Mouse (Mus musculus) megakaryocyte, embryonic 14.5 days (primary cell): ENCODE measurements around the gene Lmntd2. TPM values are rescaled to one million over a fixed set of nuclear protein-coding genes. Genes with fewer than 3 reads are reported as not detected.
A peak's percentile ranks its signal among the peaks of the same experiment; 100 is the strongest.
"Not testable (repeated sequence)": the region's sequence is repeated elsewhere in the genome, so short reads cannot be mapped to it uniquely, and the experiment has no call there.

Experiments used
- H3K27me3 ChIP-seq: replicated peaks from 2 replicates; pipeline ENCODE3; 2012; ENCODE audit warnings: inconsistent platforms
- H3K36me3 ChIP-seq: replicated peaks from 2 replicates; pipeline ENCODE3; 2012; ENCODE audit warnings: low read length, inconsistent platforms, mixed read lengths
- H3K4me1 ChIP-seq: 2 replicates; pipeline ENCODE4 v1.6.1; 2012; ENCODE audit warnings: inconsistent platforms
- H3K4me3 ChIP-seq: replicated peaks from 2 replicates; pipeline ENCODE3; 2012; ENCODE audit warnings: moderate library complexity, mild to moderate bottlenecking, inconsistent platforms
- H3K9me3 ChIP-seq: 2 replicates; pipeline ENCODE4 v1.6.1; 2012; ENCODE audit warnings: inconsistent platforms
- FLI1 ChIP-seq: IDR thresholded peaks from 2 replicates; pipeline ENCODE4 v1.6.1; 2012; ENCODE audit warnings: low read length, inconsistent platforms, mixed read lengths
- GATA1 ChIP-seq: IDR thresholded peaks from 3 replicates; pipeline ENCODE4 v1.6.1; 2012; ENCODE audit warnings: mixed read lengths, low read length, inconsistent platforms, borderline replicate concordance
- polyA plus RNA-seq: library from polyadenylated mRNA; stranded (reverse); fragments of >175 nt; gene quantifications from 2 replicates; pipeline ENCODE4 v1.2.3, GENCODE M21; 2012; ENCODE audit warnings: low replicate concordance; ENCODE audit not compliant: insufficient read depth

Lmntd2 gene
- polyA plus RNA-seq: 0.57 TPM in 1 of 2 replicates, not detected in the other

DNA sequence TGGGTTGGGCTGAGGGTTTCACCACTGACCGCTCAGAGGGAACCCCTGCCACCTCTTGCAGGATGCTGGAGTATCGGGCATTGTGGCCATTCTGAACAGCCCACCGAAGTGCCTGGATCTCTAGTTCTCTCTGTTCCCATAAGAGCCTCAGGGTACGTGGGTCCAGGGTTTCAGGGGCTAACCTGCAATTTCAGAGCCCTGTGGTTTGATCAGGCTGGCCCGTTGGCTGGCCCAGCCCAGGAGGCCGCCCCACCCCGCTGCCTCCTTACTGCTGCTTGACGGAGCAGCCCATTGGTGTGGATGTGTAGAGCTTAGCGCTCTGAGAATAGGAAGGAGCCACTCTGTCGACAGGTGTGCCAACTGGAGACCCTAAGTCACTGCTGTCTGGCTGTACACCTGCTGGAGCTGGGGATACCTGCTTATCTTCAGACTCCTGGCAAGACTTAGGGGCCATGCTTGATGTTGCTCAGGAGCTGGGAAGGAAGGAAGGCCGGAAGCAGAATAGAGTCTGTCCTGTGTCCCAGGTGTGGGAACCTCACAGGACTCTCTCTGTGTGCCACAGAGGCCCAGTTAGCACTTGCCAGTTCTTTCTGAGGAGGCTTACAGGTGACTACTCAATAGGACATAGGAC lies at the start of gene Lmntd2:
Gene Lmntd2, minus strand, starts transcription at position 476 of the 631 bp plus-strand sequence.
- peak within 1 kb of the TSS; percentile 97 for H3K4me3 ChIP-seq
- no peaks in the 10 kb centered on the region for H3K9me3 ChIP-seq
- H3K27me3 ChIP-seq: peaks cover 47% of the 10 kb centered on the region
- TF ChIP-seq FLI1 (no peak), GATA1 (no peak)
- peaks cover 20% of the 10 kb centered on the region for H3K36me3 ChIP-seq
- H3K4me1 ChIP-seq: peaks cover 65% of the 10 kb centered on the region

GRCm38 (mm10) chr7:141263640-141264039 lies 49.8 kb upstream of the Lmntd2 start:
- TF ChIP-seq GATA1 (no peak), FLI1 (no peak)
- no peaks in the 10 kb centered on the region for H3K9me3 ChIP-seq
- H3K4me3 ChIP-seq: no peak overlapping the region
- no peaks in the 10 kb centered on the region for H3K27me3 ChIP-seq
- H3K4me1 ChIP-seq: peaks cover 53% of the 10 kb centered on the region
- H3K36me3 ChIP-seq: peaks cover 65% of the 10 kb centered on the region

GRCm38 (mm10) chr7:141261480-141261879 lies 47.6 kb upstream of the Lmntd2 start:
- H3K4me1 ChIP-seq: peaks cover 39% of the 10 kb centered on the region
- H3K9me3 ChIP-seq: no peaks in the 10 kb centered on the region
- TF ChIP-seq GATA1: no peak
- no peak for TF ChIP-seq FLI1

GRCm38 (mm10) chr7:141256159-141256558 lies 42.3 kb upstream of the Lmntd2 start:
- Histone ChIP-seq H3K36me3 (peaks cover 96% of the 10 kb centered on the region), H3K9me3 (no peaks in the 10 kb centered on the region), H3K4me1 (peaks cover 1% of the 10 kb centered on the region; the same call in 1 of the 2 replicates), H3K27me3 (no peaks in the 10 kb centered on the region), H3K4me3 (no peak overlapping the region)
- no peak for TF ChIP-seq GATA1
- no peak for TF ChIP-seq FLI1

More at GRCm38 (mm10) chr7:141261480-141261879, 47.6 kb upstream of the Lmntd2 start:
- H3K36me3 ChIP-seq: peaks cover 86% of the 10 kb centered on the region
- no peaks in the 10 kb centered on the region for H3K27me3 ChIP-seq
- no peak overlapping the region for H3K4me3 ChIP-seq

GRCm38 (mm10) chr7:141250486-141250885 lies 36.6 kb upstream of the Lmntd2 start:
- Histone ChIP-seq H3K4me1 (peaks cover 13% of the 10 kb centered on the region; the same call in 1 of the 2 replicates), H3K36me3 (peaks cover 95% of the 10 kb centered on the region)
- not testable (repeated sequence) for H3K9me3 ChIP-seq, H3K27me3 ChIP-seq, H3K4me3 ChIP-seq

GRCm38 (mm10) chr7:141231551-141231950 lies 17.7 kb upstream of the Lmntd2 start:
- Histone ChIP-seq H3K36me3 (peaks cover 58% of the 10 kb centered on the region), H3K9me3 (no peaks in the 10 kb centered on the region), H3K27me3 (no peaks in the 10 kb centered on the region), H3K4me3 (no peak overlapping the region), H3K4me1 (peaks cover 50% of the 10 kb centered on the region)
- TF ChIP-seq FLI1 (no peak), GATA1 (no peak)

DNA sequence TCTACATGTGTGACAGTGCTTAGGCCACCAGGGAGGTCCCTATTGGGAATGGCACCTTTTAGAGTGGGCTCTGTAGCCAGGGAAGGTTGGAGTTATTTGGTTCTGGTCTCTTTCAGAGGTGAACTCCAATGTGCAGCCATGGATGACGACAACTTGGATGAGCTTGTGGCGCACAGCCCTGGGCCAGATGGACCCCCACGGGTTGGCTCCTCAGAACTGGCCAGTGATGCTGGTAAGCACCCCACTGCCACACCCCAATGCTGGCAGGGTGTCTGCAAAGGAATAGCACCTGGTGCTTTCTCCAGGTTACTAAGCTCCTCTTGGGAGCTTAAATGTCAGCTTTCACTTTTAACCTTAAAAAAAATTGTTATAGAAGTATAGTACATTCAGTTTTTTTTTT lies 17.2 kb upstream of the Lmntd2 start:
- no peak for TF ChIP-seq GATA1
- TF ChIP-seq FLI1: no peak
- Histone ChIP-seq H3K27me3 (no peaks in the 10 kb centered on the region), H3K4me3 (peak overlapping the region; percentile 14), H3K36me3 (peaks cover 55% of the 10 kb centered on the region), H3K9me3 (no peaks in the 10 kb centered on the region), H3K4me1 (peaks cover 50% of the 10 kb centered on the region)

DNA sequence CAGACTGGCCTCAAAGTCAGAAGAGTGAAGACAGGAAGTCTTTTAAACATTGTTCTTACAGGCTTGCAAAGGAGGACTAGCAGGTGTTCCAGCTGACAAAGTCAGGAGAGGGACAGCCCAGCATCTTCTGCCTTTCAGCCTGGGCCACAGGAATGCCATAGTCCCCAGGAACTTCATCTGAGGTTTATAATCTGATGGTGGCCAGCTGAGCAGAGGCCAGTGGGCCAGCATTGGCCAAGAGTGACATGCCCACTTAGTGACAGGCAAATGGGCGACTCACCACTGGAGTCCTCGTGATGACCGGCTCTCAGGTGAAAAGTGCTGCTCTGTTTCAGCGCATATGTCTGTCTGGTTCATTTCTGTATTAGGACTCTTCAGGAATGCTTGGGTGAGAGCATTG lies 16.7 kb upstream of the Lmntd2 start:
- Histone ChIP-seq H3K4me3 (peak overlapping the region; percentile 79), H3K36me3 (peaks cover 51% of the 10 kb centered on the region), H3K27me3 (no peaks in the 10 kb centered on the region), H3K9me3 (no peaks in the 10 kb centered on the region), H3K4me1 (peaks cover 52% of the 10 kb centered on the region)
- TF ChIP-seq FLI1 (no peak), GATA1 (no peak)

GRCm38 (mm10) chr7:141229702-141230101 lies 15.8 kb upstream of the Lmntd2 start:
- H3K36me3 ChIP-seq: peaks cover 42% of the 10 kb centered on the region
- no peaks in the 10 kb centered on the region for H3K9me3 ChIP-seq
- TF ChIP-seq FLI1 (no peak), GATA1 (no peak)
- peak overlapping the region; percentile 92 for H3K4me3 ChIP-seq
- peaks cover 55% of the 10 kb centered on the region for H3K4me1 ChIP-seq
- H3K27me3 ChIP-seq: no peaks in the 10 kb centered on the region

GRCm38 (mm10) chr7:141228279-141229067 lies 14.6 kb upstream of the Lmntd2 start, which contains the start of gene Phrf1:
Gene Phrf1, plus strand, starts transcription at chr7:141228784.
- TF ChIP-seq GATA1 (no peak), FLI1 (0 out of 2 replicates have a peak, but pooled peaks have one; percentile 47)
- Histone ChIP-seq H3K36me3 (peaks cover 30% of the 10 kb centered on the region), H3K4me1 (peaks cover 55% of the 10 kb centered on the region), H3K4me3 (peak within 1 kb of the TSS; percentile 92), H3K27me3 (no peaks in the 10 kb centered on the region), H3K9me3 (no peaks in the 10 kb centered on the region)
